Mouse (Mus musculus) lung, embryonic 16.5 days (tissue): ENCODE results near the gene Vamp2. TPM values are rescaled to one million over a fixed set of nuclear protein-coding genes. Genes with fewer than 3 reads are reported as not detected.

Source experiments
- ATAC-seq: fragments of 200-750 bp; cut with Nextera tagmentation; 2 replicates; pipeline ENCODE4 v1.8.0; 2017; ENCODE audit warnings: low read depth, mild to moderate bottlenecking, moderate library complexity
- H3K27ac ChIP-seq: fragments of 300-500 bp; sonication (generic); 2 replicates; pipeline ENCODE4 v1.5.1; 2014; ENCODE audit warnings: mild to moderate bottlenecking, control low read depth, low read length
- H3K27me3 ChIP-seq: fragments of 300-500 bp; sonication (generic); 2 replicates; pipeline ENCODE4 v1.6.1; 2014; ENCODE audit warnings: low read depth, low read length, mixed read lengths; ENCODE audit not compliant: control insufficient read depth, insufficient read depth
- H3K36me3 ChIP-seq: fragments of 300-500 bp; sonication (generic); 2 replicates; pipeline ENCODE4 v1.6.1; 2014; ENCODE audit warnings: low read length; ENCODE audit not compliant: control insufficient read depth, insufficient read depth
- H3K4me1 ChIP-seq: fragments of 300-500 bp; sonication (generic); replicated peaks from 2 replicates; pipeline ENCODE4 v1.6.1; 2014; ENCODE audit warnings: low read length, mixed read lengths; ENCODE audit not compliant: control insufficient read depth, insufficient read depth
- H3K4me2 ChIP-seq: fragments of 300-500 bp; sonication (generic); 2 replicates; pipeline ENCODE4 v1.6.1; 2014; ENCODE audit warnings: low read depth, low read length, control low read depth
- H3K4me3 ChIP-seq: fragments of 300-500 bp; sonication (generic); 2 replicates; pipeline ENCODE4 v1.5.1; 2014; ENCODE audit warnings: mild to moderate bottlenecking, low read length, control low read depth
- H3K9ac ChIP-seq: fragments of 300-500 bp; sonication (generic); 2 replicates; pipeline ENCODE4 v1.6.1; 2014; ENCODE audit warnings: low read length, control low read depth
- H3K9me3 ChIP-seq: fragments of 300-500 bp; sonication (generic); 2 replicates; pipeline ENCODE4 v1.6.1; 2016; ENCODE audit warnings: low read length; ENCODE audit not compliant: control insufficient read depth
- WGBS: fragments of 180-500 bp; shearing (Covaris S2); extraction: QIAGEN DNeasy Blood & Tissue Kit; methylation state at CpG from one replicate; pipeline ENCODE4 v1.1.7; 2014; 5-methylcytosine and 5-hydroxymethylcytosine counted together
- polyA plus RNA-seq: library from polyadenylated mRNA; unstranded; fragments of >200 nt; fragmentation: Nextera tagmentation; extraction: Ambion mirVana; gene quantifications from 2 replicates; pipeline ENCODE4 v1.2.1, GENCODE M21; 2015

The Vamp2 gene
- polyA plus RNA-seq, 1 experiment from 2014 or later = 85.2 TPM

GRCm38 (mm10) chr11:69128426-69129122 is 40.3 kb downstream of the Vamp2 start:
- Histone ChIP-seq H3K9ac (no peak overlapping the region), H3K36me3 (no peaks in the 10 kb centered on the region), H3K9me3 (no peaks in the 10 kb centered on the region), H3K4me2 (no peak overlapping the region), H3K4me1 (peaks cover 9% of the 10 kb centered on the region; the same call in 1 of the 2 replicates), H3K4me3 (no peak overlapping the region), H3K27me3 (no peaks in the 10 kb centered on the region), H3K27ac (no peak overlapping the region)
- no peak for ATAC-seq
- WGBS = 59% methylated on average over 8 of the region's 8 CpGs

- Histone ChIP-seq H3K9ac (no peak overlapping the region), H3K4me2 (peak overlapping the region; percentile 95), H3K4me1 (peaks cover 5% of the 10 kb centered on the region; the same call in 1 of the 2 replicates), H3K9me3 (no peaks in the 10 kb centered on the region), H3K4me3 (peak overlapping the region; percentile 59), H3K36me3 (no peaks in the 10 kb centered on the region), H3K27ac (no peak overlapping the region), H3K27me3 (no peaks in the 10 kb centered on the region)
- 7% methylated on average over 5 of the region's 5 CpGs for WGBS
- ATAC-seq = peak; percentile 18; the same call in 1 of the 2 replicates
Measured at GRCm38 (mm10) chr11:69133566-69133922, 45.3 kb downstream of the Vamp2 start.

GRCm38 (mm10) chr11:69133923-69134621 is 45.8 kb downstream of the Vamp2 start:
- peak overlapping the region; percentile 60 for H3K9ac ChIP-seq
- no peaks in the 10 kb centered on the region for H3K9me3 ChIP-seq
- under 1% methylated on average over 34 of the region's 34 CpGs for WGBS
- peak overlapping the region; percentile 95 for H3K4me2 ChIP-seq
- no peaks in the 10 kb centered on the region for H3K27me3 ChIP-seq
- peak overlapping the region; percentile 59 for H3K4me3 ChIP-seq
- peak overlapping the region; percentile 26; the same call in 1 of the 2 replicates for H3K27ac ChIP-seq
- peak; percentile 83 for ATAC-seq
- no peaks in the 10 kb centered on the region for H3K36me3 ChIP-seq
- peaks cover 5% of the 10 kb centered on the region; the same call in 1 of the 2 replicates for H3K4me1 ChIP-seq

GRCm38 (mm10) chr11:69134622-69134968 is 46.3 kb downstream of the Vamp2 start:
- 20% methylated on average over 8 of the region's 8 CpGs for WGBS
- H3K36me3 ChIP-seq = no peaks in the 10 kb centered on the region
- no peak for ATAC-seq
- peaks cover 5% of the 10 kb centered on the region; the same call in 1 of the 2 replicates for H3K4me1 ChIP-seq
- H3K9ac ChIP-seq = peak overlapping the region; percentile 60
- no peak overlapping the region for H3K27ac ChIP-seq
- H3K27me3 ChIP-seq = no peaks in the 10 kb centered on the region
- peak overlapping the region; percentile 59 for H3K4me3 ChIP-seq
- H3K4me2 ChIP-seq = peak overlapping the region; percentile 95
- H3K9me3 ChIP-seq = no peaks in the 10 kb centered on the region

GRCm38 (mm10) chr11:69135361-69135760 is 47.1 kb downstream of the Vamp2 start:
- Histone ChIP-seq H3K27ac (no peak overlapping the region), H3K4me1 (peaks cover 5% of the 10 kb centered on the region; the same call in 1 of the 2 replicates), H3K27me3 (no peaks in the 10 kb centered on the region), H3K9me3 (no peaks in the 10 kb centered on the region), H3K36me3 (no peaks in the 10 kb centered on the region), H3K4me2 (no peak overlapping the region), H3K9ac (no peak overlapping the region), H3K4me3 (no peak overlapping the region)
- ATAC-seq = no peak
- 89% methylated on average over 6 of the region's 6 CpGs for WGBS

Other genes starting within 250 kb of the Vamp2 start
- 73.5 and 83.8 TPM in 2 replicates for gene Ndel1, start 216.6 kb upstream of the Vamp2 start, polyA plus RNA-seq
- 0.06 and 0.13 TPM in 2 replicates for gene Rnf222, start 199.9 kb upstream of the Vamp2 start, polyA plus RNA-seq
- gene Rpl26, start 186.9 kb upstream of the Vamp2 start, polyA plus RNA-seq = 880 and 951 TPM in 2 replicates
- not detected in 2 replicates for gene Odf4, start 161.4 kb upstream of the Vamp2 start, polyA plus RNA-seq
- 28.3 and 28.9 TPM in 2 replicates for gene Arhgef15, start 131.0 kb upstream of the Vamp2 start, polyA plus RNA-seq
- 2.9 and 3.3 TPM in 2 replicates for gene Slc25a35, start 120.4 kb upstream of the Vamp2 start, polyA plus RNA-seq
- gene Rangrf, start 113.3 kb upstream of the Vamp2 start, polyA plus RNA-seq = 36.7 and 40.3 TPM in 2 replicates
- 26.2 and 27.0 TPM in 2 replicates for gene Pfas, start 80.0 kb upstream of the Vamp2 start, polyA plus RNA-seq
- 47.6 and 53.3 TPM in 2 replicates for gene Ctc1, start 72.6 kb upstream of the Vamp2 start, polyA plus RNA-seq
- gene Aurkb, start 42.8 kb upstream of the Vamp2 start, polyA plus RNA-seq = 183 and 189 TPM in 2 replicates
- gene Borcs6, start 28.8 kb upstream of the Vamp2 start, polyA plus RNA-seq = 7.2 and 8.6 TPM in 2 replicates
- 101 and 104 TPM in 2 replicates for gene Tmem107, start 17.7 kb upstream of the Vamp2 start, polyA plus RNA-seq
- 31.1 and 32.4 TPM in 2 replicates for gene Per1, start 6.7 kb downstream of the Vamp2 start, polyA plus RNA-seq
- 0.38 and 0.43 TPM in 2 replicates for gene Hes7, start 31.9 kb downstream of the Vamp2 start, polyA plus RNA-seq
- 0.36 and 0.44 TPM in 2 replicates for gene 9130213A22Rik, start 34.1 kb downstream of the Vamp2 start, polyA plus RNA-seq
- gene Aloxe3, start 37.4 kb downstream of the Vamp2 start, polyA plus RNA-seq = 0.24 and 0.31 TPM in 2 replicates
- 0.33 TPM in 1 of 2 replicates, not detected in the other for gene Alox12b, start 68.5 kb downstream of the Vamp2 start, polyA plus RNA-seq
- gene Alox8, start 109.4 kb downstream of the Vamp2 start, polyA plus RNA-seq = 0.43 and 0.44 TPM in 2 replicates
- 0.10 TPM in 2 replicates for gene Gucy2e, start 148.5 kb downstream of the Vamp2 start, polyA plus RNA-seq
- 26.3 and 28.7 TPM in 2 replicates for gene Cntrob, start 235.3 kb downstream of the Vamp2 start, polyA plus RNA-seq
- gene Trappc1, start 235.5 kb downstream of the Vamp2 start, polyA plus RNA-seq = 159 and 168 TPM in 2 replicates
- gene Kcnab3, start 237.8 kb downstream of the Vamp2 start, polyA plus RNA-seq = 0.62 and 1.6 TPM in 2 replicates